Mouse (Mus musculus): ENCODE results near the gene Atf2.

Atf2 gene

GRCm38 (mm10) chr2:73775683-73776310 lies 116.6 kb downstream of the Atf2 start:
- DNase-seq (ENCODE audit: low read depth), result no peak

GRCm38 (mm10) chr2:73774786-73775682 lies 117.4 kb downstream of the Atf2 start, which contains the start of gene Chn1:
Gene Chn1, minus strand, starts transcription at chr2:73775346.
- DNase-seq (ENCODE audit: low read depth), result peak; percentile 23

GRCm38 (mm10) chr2:73772945-73773344 lies 119.5 kb downstream of the Atf2 start:
- no peak for DNase-seq (ENCODE audit: low read depth)

GRCm38 (mm10) chr2:73768669-73769068 lies 123.8 kb downstream of the Atf2 start:
- DNase-seq (ENCODE audit: low read depth), result no peak
